Comparison of ENCODE assay signal across 8 mouse cellular contexts in genomic region chr5:150674866-150675265, GRCm38 (mm10). TPM values are rescaled to one million over a fixed set of nuclear protein-coding genes. Genes with fewer than 3 reads are reported as not detected.
A peak's percentile ranks its signal among the peaks of the same experiment; 100 is the strongest.
DNase-seq lines count a peak whose midpoint lies in the region; ATAC-seq and TF ChIP-seq lines count a peak whose summit lies in the region.

No protein-coding gene starts in this region.

- no peak overlapping the region for H3K27ac ChIP-seq in bone marrow, adult 2 months (ENCODE audit: control insufficient read depth, insufficient read depth, low read depth, low read length, poor library complexity)
- H3K27ac ChIP-seq in heart, postnatal 0 days (ENCODE audit: low read depth): no peak overlapping the region
- no peak overlapping the region for H3K27ac ChIP-seq in macrophage

- H3K27me3 ChIP-seq in heart, postnatal 0 days (ENCODE audit: control insufficient read depth, insufficient read depth, low read length): no peaks in the 10 kb centered on the region

- peaks cover 56% of the 10 kb centered on the region for H3K79me2 ChIP-seq in macrophage (ENCODE audit: inconsistent target)

- peak overlapping the region; percentile 70 for H3K4me2 ChIP-seq in heart, postnatal 0 days (ENCODE audit: low read depth, low read length)

- H3K9me3 ChIP-seq in heart, postnatal 0 days (replicated peaks; ENCODE audit: control insufficient read depth, low read length): no peaks in the 10 kb centered on the region

- ATAC-seq in heart, postnatal 0 days (ENCODE audit: insufficient read depth, low read depth): no peak

- peak overlapping the region; percentile 93 for H3K9ac ChIP-seq in heart, postnatal 0 days (replicated peaks; ENCODE audit: low read depth, low read length)

- 33% methylated on average over 6 of the region's 6 CpGs for WGBS in bone marrow, adult 2 months
- WGBS in heart, postnatal 0 days: 34% methylated on average over 6 of the region's 6 CpGs
- WGBS in macrophage (ENCODE audit: missing documents): 48% methylated on average over 6 of the region's 6 CpGs

- peak overlapping the region; percentile 21 for H3K4me3 ChIP-seq in bone marrow, adult 2 months (replicated peaks; ENCODE audit: control insufficient read depth, low read depth, low read length)
- H3K4me3 ChIP-seq in heart, postnatal 0 days (ENCODE audit: low read depth, low read length): peak overlapping the region; percentile 94
- peak overlapping the region; percentile 52 for H3K4me3 ChIP-seq in macrophage (ENCODE audit: inconsistent target)

- no peak for TF ChIP-seq CTCF in bone marrow, adult 2 months (IDR thresholded peaks at IDR 0.05; ENCODE audit: control insufficient read depth, insufficient read depth, low read length)
- no peak for TF ChIP-seq CTCF in heart, postnatal 0 days (IDR thresholded peaks at IDR 0.05; ENCODE audit: low read depth)

- peak; percentile 5 for DNase-seq in kidney, adult 18-20 months
- no peak for DNase-seq in kidney, adult 8-10 months
- DNase-seq in heart, postnatal 0 days (ENCODE audit: low spot score): peak; percentile 18
- no peak for DNase-seq in frontal cortex, adult 2 months (ENCODE audit: extremely low spot score in 1 of 2, low spot score in 1 of 2)
- DNase-seq in adrenal gland, adult 18-20 months (ENCODE audit: low spot score in 2 of 2): no peak
- no peak for DNase-seq in yolk sac, embryonic 10.5 days (ENCODE audit: low spot score)

- no peak for TF ChIP-seq POLR2A in bone marrow, adult 2 months (IDR thresholded peaks at IDR 0.05; ENCODE audit: borderline replicate concordance, control insufficient read depth, low read depth, low read length)

- no peak for TF ChIP-seq EP300 in heart, postnatal 0 days (IDR thresholded peaks at IDR 0.05; ENCODE audit: low read depth)

- no peaks in the 10 kb centered on the region for H3K36me3 ChIP-seq in heart, postnatal 0 days (replicated peaks; ENCODE audit: control insufficient read depth, insufficient read depth, low read length)
- no peaks in the 10 kb centered on the region for H3K36me3 ChIP-seq in macrophage (ENCODE audit: inconsistent target)

- no peaks in the 10 kb centered on the region for H3K4me1 ChIP-seq in bone marrow, adult 2 months (ENCODE audit: control insufficient read depth, insufficient read depth, low read length)
- H3K4me1 ChIP-seq in heart, postnatal 0 days (ENCODE audit: control insufficient read depth, insufficient read depth): no peaks in the 10 kb centered on the region

RNA-seq across cellular contexts. Expression of gene Pds5b, which starts 1.3 kb away (rescaled TPM):
- 9.9 and 11.5 TPM in 2 replicates for polyA plus RNA-seq in bone marrow, adult 2 months (2011; ENCODE audit: insufficient read depth, insufficient read length, low replicate concordance, missing spikeins)
- 16.3 and 24.2 TPM in 2 replicates for total RNA-seq in heart, postnatal 0 days (2014; rRNA removed; ENCODE audit: low replicate concordance)
- 8.0 and 8.1 TPM in 2 replicates for polyA plus RNA-seq in heart, postnatal 0 days (2015; fragmentation: Nextera tagmentation; extraction: Ambion mirVana)
- total RNA-seq in macrophage (2018; cell fraction: chromatin; rRNA removed): 10 to 100 TPM in 24 of 26 experiments, 1 to 10 TPM in 2; 8.1 to 48.6 (median 38.0) TPM
- total RNA-seq in macrophage (2018; cell fraction: cytosol; rRNA removed): 10 to 100 TPM in 3 of 26 experiments, 1 to 10 TPM in 23; 5.3 to 11.2 (median 8.5) TPM
- total RNA-seq in macrophage (2018; cell fraction: nucleus; rRNA removed): 10 to 100 TPM in 24 of 26 experiments, 1 to 10 TPM in 2; 7.1 to 46.6 (median 23.3) TPM
- 7.0 to 11.5 TPM (median 8.4 TPM) in 3 replicates for polyA plus RNA-seq in macrophage (2018)
- polyA plus RNA-seq in frontal cortex, adult 2 months (2012; rRNA removed): 29.9 and 33.9 TPM in 2 replicates
- 10 to 100 TPM; 19.8 to 19.9 TPM for total RNA-seq in adrenal gland, adult 18-20 months (2021)

RNA-seq across cellular contexts. Expression of gene N4bp2l2, which starts 8.9 kb away (rescaled TPM):
- polyA plus RNA-seq in bone marrow, adult 2 months (2011; ENCODE audit: insufficient read depth, insufficient read length, low replicate concordance, missing spikeins): 25.2 and 75.3 TPM in 2 replicates
- 27.9 and 54.3 TPM in 2 replicates for total RNA-seq in heart, postnatal 0 days (2014; rRNA removed; ENCODE audit: low replicate concordance)
- 24.0 and 26.9 TPM in 2 replicates for polyA plus RNA-seq in heart, postnatal 0 days (2015; fragmentation: Nextera tagmentation; extraction: Ambion mirVana)
- 100 to 1,000 TPM in 20 of 26 experiments, 10 to 100 TPM in 6; 82.8 to 211 (median 141) TPM for total RNA-seq in macrophage (2018; cell fraction: chromatin; rRNA removed)
- total RNA-seq in macrophage (2018; cell fraction: cytosol; rRNA removed): 10 to 100 TPM; 22.8 to 47.0 (median 35.2) TPM
- total RNA-seq in macrophage (2018; cell fraction: nucleus; rRNA removed): 100 to 1,000 TPM in 13 of 26 experiments, 10 to 100 TPM in 13; 60.5 to 164 (median 96.1) TPM
- polyA plus RNA-seq in macrophage (2018): 24.6 to 27.4 TPM (median 25.9 TPM) in 3 replicates
- polyA plus RNA-seq in frontal cortex, adult 2 months (2012; rRNA removed): 33.4 and 37.8 TPM in 2 replicates
- 10 to 100 TPM; 69.6 to 88.7 TPM for total RNA-seq in adrenal gland, adult 18-20 months (2021)

Comparison
In these comparisons a context has a peak if more than half of its experiments do, and no peak if none do; other contexts are left out.
1. DNase-seq: peak in kidney, adult 18-20 months (single experiment) and heart, postnatal 0 days (single experiment); none in kidney, adult 8-10 months (0 of 2), frontal cortex, adult 2 months (0 of 2), adrenal gland, adult 18-20 months (0 of 2) and yolk sac, embryonic 10.5 days (single experiment).
2. H3K4me3 ChIP-seq: peak in every context shown above with its lines; median percentile 94 in heart, postnatal 0 days; 52 in macrophage; 21 in bone marrow, adult 2 months.